Mouse (Mus musculus) CD8-positive naive resting alpha-beta T cell, adult 2 months (primary cell): ENCODE results near the gene Slc25a3.

Experiments
- DNase-seq, 2 experiments: peaks; one replicate each; pipeline ENCODE4 v3.0.0; 2022; ENCODE audit warnings: low read depth in 2 of 2, low spot score in 2 of 2

Gene Slc25a3

DNA sequence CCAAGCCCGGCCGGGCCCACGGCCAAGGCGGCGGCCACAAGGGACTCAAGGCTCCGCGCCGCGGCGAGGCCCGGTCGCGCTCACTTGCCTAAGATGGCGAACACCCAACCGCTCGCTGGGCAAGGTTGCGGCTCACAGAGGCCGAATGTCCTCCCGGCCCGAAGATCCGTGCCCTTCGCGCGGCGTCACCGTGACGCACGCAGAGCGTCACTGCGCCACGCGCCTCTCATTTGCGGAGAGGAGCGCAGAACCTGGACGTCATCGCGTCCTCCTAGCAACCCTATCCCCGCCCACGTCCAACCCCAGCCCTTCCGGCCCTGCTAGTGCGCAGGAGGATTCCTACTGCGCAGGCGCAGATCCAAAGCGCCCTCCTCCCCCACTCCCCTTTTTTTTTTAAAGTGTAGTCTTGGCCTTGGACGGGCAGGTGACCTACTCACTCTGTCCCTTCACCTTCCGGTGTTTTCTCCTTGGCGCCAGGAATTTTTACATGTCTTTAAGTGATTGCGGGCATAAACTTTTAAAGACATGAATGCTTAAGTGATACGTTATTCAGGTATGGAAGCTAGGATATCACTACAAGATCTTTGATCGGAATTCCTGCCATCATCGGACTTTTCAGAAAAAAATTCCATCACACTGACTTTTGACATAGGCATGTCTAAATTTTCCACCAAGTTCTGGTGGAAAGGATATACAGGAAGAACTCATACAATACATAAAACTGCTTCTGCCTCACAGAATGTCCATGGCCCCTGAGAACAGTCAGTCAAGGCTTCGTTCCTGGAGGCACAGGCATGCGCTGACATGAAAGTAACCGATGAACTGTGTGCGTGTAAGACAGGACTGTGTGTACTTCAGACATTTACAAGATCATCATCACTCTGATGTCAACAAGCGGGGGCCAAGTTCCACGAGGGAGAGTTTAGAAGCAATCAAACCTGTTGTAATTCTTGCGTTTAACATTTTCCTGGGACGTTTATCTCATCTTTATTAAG is at the start of gene Slc25a3:
Slc25a3 (minus strand) TSS at position 232 of the 995 bp plus-strand sequence.
- peak; percentile 96 to 97 for DNase-seq

DNA sequence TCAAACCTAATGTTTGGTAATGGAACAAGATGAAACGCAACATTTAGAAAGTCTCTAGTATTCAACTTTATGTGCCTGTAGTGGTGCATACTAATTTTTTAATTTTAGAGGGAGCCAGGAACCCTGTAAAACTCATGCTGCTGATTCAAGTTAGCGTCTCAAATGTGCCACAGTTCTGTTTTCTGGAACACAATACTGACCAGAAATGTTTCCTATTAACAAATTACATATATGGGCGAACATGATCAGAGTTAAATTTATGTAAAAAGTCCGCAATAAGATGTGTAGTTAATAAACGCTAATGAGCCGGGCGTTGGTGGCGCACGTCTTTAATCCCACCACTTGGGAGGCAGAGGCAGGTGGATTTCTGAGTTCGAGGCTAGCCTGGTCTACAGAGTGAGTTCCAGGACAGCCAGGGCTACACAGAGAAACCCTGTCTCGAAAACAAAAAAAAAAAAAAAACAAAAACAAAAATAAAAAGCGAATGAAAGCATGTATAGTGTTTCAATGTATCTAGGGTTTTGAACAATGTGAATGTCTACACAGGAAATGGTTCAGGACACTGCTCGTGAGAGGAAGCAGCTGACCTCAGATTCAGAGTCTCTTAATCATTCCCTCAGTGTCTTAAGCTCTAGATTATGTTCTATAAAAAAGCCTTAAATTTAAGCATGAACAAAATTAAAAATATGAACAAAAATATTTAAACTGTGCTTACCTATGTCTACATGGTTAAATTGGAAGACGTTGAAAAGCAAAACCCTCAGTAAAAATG is 48.7 kb upstream of the Slc25a3 start:
- DNase-seq, result no peak

GRCm38 (mm10) chr10:91171455-91172328 is 47.8 kb upstream of the Slc25a3 start:
- DNase-seq, result peak; percentile 92 to 93

- DNase-seq, result no peak
These were observed 47.2 kb upstream of the Slc25a3 start for GRCm38 (mm10) chr10:91171041-91171440.

- DNase-seq, result peak; percentile 83 to 84
These were observed 46.5 kb upstream of the Slc25a3 start for GRCm38 (mm10) chr10:91170143-91170941.

DNA sequence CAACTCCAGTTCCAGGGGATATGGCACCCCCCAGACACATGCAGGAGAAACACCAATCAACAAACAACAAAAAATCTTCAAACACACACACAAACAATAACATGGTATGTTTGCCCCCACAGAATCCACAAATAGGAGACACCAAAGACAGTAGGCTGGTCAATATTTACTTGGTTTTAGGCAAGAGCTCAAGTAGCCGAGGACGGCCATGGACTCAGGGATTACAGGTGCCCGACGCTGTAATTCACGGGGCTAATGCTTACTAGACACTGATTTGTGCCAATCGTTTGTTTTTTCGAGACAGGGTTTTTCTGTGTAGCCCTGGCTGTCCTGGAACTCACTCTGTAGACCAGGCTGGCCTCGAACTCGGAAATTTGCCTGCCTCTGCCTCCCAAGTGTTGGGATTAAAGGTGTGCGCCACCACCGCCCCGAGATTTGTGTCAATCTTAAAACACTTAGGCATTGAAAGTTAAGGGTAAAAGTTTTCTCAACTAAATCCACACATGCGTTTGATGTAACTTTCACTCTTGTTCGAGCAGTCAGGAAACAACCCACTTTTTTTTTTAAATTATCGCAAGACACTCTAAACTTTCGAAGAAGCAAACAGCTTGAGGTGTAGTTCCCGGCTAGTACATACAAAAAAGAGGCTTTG is 45.7 kb upstream of the Slc25a3 start:
- DNase-seq, result no peak

GRCm38 (mm10) chr10:91167352-91167751 is 43.5 kb upstream of the Slc25a3 start:
- DNase-seq, result no peak

GRCm38 (mm10) chr10:91166890-91167289 is 43.0 kb upstream of the Slc25a3 start:
- peak; percentile 53 to 72 for DNase-seq

GRCm38 (mm10) chr10:91165850-91166249 is 42.0 kb upstream of the Slc25a3 start:
- DNase-seq, result no peak

GRCm38 (mm10) chr10:91164491-91164890 is 40.6 kb upstream of the Slc25a3 start:
- no peak for DNase-seq

DNA sequence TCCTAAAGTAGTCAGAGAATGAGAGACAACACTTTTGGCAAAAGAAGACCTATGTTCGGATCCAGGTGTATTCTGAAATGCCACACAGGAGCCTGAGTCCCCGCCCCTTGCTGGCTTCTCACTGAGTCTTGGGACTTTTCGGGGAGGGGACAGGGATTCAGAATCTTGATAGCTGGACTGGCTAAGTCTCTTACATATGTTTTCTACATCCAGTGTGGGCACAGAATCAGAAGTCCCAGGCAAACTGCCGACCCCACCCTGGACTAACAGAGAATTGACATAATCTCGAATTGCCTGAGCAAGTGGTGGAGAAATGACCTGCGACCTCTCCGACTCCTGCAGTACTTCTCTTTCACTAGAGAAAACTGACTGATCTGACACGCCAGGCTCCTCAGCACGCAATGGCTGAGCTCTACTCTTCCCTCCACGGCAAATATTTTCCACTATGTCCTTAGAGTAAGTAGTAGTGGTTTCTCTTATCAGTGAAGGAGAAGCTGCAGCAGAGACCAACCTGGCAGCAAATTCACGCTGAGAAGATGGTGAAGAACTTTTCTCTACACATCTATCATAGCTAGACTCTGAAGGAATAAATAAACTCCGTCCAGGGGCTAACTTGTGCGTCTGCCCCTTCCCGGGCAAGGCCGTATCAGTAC is 38.8 kb upstream of the Slc25a3 start:
- no peak for DNase-seq

DNA sequence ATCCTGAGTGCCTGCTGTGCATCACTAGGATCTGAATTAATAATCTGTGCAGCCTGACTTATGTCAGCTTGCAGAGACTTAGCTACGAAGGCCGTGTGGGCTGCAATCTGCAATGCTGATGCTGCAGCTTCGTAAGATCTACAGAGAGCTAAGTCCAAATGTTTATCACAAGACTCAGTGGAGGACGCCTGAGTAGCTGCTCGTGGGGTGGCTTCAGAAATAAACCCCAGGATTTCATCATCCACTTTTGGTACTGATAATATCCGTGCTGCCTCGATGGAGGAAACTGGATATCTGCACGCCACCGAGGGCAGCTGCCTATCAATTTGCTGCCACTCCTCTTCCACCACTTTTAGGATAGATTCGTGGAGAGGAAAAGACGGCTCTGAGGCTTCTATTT is 38.2 kb upstream of the Slc25a3 start:
- no peak for DNase-seq

DNA sequence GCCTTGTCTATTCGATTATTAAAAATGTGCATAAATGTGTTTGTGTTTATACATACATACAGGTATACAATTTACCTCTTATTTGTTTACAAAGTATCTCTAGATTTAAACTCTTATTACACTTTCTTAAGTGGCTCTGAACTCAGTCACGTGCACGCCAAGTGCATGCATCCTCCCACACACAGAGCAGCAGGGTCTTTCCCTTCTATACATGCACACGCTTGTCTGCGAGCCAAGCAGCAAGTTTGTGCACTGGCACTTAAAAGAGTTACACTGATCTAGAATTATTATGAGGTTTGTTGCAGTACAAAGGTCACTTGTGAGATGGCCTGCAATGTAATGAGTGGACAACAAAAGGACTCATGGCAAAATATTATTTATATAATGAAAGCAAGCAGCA is 37.1 kb upstream of the Slc25a3 start:
- DNase-seq, result no peak

DNA sequence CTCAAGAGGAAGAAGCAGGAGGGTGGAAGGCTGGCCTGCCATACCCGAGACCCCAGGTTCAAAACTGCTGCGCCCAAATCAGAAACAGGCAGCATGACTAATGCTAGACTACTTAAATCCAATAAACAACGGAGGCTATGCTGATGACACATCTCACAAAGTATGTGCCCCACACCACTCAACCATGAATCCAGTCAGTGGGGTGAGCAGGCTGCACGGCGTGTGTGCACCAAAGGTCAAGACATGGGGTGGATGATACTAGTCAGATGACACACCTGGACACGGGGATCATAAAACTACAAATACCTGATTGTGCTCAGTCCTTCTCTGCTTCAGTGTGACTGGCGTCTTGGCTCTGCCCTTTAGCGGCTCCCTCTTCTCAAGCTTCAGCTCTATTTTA is 34.6 kb upstream of the Slc25a3 start:
- DNase-seq, result no peak

GRCm38 (mm10) chr10:91156338-91156737 is 32.5 kb upstream of the Slc25a3 start:
- DNase-seq, result no peak

GRCm38 (mm10) chr10:91153894-91154503 is 30.1 kb upstream of the Slc25a3 start:
- DNase-seq, result no peak

DNA sequence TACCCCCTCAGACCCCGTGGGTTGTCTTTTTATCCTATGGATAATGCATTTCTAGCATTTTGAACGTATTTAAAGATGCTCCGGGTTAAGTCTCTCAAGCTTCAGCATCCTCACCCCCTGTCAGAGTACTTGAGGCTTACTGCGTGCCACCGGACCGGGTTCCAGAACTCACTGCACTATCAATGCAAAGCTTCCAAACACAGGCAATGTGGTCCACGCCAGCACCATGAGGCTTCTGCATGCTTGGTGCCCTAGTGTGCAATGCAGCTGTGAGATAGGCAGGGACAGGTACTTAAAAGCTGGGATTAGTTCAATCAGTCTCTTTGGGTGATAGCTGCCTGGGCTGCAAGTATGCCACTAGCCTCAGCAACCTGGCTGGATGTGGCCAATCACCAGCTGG is 21.6 kb upstream of the Slc25a3 start:
- no peak for DNase-seq

DNA sequence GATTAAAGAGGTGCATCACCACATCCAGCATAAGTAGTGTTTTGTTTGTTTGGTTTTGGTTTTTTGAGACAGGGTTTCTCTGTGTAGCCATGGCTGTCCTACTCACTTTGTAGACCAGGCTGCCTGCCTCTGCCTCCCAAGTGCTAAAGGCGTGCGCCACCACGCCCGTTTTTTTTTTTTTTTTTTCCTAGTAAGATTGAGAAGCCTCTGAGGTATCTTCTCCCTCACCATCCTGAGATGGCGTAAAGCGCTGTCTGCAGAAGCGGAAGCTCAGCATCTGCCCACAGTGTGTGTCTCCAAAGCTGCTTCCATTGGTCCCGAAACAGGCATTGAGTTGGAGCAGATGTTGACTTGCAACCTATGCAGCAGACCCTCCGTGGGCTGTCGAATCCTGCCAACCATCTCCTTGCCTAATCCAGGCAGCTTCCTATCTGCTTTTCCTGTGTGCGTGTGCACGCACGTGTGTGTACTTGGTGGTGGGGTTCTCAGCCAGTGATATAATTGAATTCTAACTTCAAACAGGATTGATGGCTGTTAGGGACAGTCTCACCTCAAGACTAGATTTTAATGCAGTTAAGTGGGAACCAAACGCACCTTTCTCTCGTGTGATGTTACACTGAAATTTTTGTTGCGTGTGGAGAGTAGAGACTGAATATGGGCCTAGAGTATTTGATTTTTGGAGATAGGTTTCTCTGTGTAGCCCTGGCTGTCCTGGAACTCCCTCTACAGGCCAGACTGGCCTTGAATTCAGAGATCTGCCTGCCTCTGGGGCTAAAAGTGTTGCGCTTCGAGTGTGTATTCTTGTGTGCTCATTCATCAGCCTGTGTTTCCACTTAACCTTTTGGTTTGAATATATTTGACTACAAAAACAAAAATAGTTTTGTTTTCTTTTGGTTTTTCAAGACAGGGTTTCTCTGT is 19.7 kb upstream of the Slc25a3 start:
- DNase-seq, result no peak
